Mouse (Mus musculus) WW6 (cell line): ENCODE data around the gene Mansc4.

Source experiments
- DNase-seq: peaks from one replicate; pipeline ENCODE4 v3.0.0-alpha.2; 2013; ENCODE audit warnings: low read depth, low spot score

Gene Mansc4

DNA sequence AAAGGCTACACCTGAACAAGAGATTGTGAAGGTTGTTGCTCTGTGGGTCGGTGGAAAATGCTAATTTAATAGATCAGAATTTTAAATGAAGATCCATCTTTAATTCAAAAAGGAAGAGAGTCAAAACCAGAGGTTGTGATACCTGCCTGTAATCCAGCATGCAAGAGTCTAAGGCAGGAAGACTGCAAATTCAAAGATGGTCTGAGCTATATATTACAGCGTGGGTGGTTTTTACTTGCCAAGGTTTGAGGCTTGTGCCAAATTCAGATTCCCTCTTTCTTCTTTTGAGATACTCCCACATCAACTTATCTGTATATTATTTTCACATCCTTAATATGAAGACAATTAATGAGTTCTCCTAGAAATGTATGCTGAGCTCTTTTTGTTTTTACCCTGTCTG, 58.4 kb downstream of the Mansc4 start:
- DNase-seq = no peak
